Mouse (Mus musculus) embryonic facial prominence, embryonic 12.5 days (tissue): ENCODE measurements around the gene Arhgap27. TPM values are rescaled to one million over a fixed set of nuclear protein-coding genes. Genes with fewer than 3 reads are reported as not detected.
A peak's percentile ranks its signal among the peaks of the same experiment; 100 is the strongest.
"Not testable (repeated sequence)": the region's sequence is repeated elsewhere in the genome, so short reads cannot be mapped to it uniquely, and the experiment has no call there.

Source experiments
- ATAC-seq: fragments of 200-750 bp; cut with Nextera tagmentation; 2 replicates; pipeline ENCODE4 v1.8.0; 2017; ENCODE audit not compliant: insufficient number of reproducible peaks, insufficient read depth, low FRiP score, low TSS enrichment
- H3K27ac ChIP-seq: fragments of 300-500 bp; sonication (generic); 2 replicates; pipeline ENCODE4 v1.5.1; 2016; ENCODE audit warnings: mild to moderate bottlenecking
- H3K27me3 ChIP-seq: fragments of 300-500 bp; sonication (generic); 2 replicates; pipeline ENCODE4 v1.6.1; 2016; ENCODE audit warnings: mild to moderate bottlenecking, moderate library complexity
- H3K36me3 ChIP-seq: fragments of 300-500 bp; sonication (generic); 2 replicates; pipeline ENCODE4 v1.6.1; 2016; ENCODE audit warnings: mild to moderate bottlenecking
- H3K4me1 ChIP-seq: fragments of 300-500 bp; sonication (generic); 2 replicates; pipeline ENCODE4 v1.6.1; 2016
- H3K4me2 ChIP-seq: fragments of 300-500 bp; sonication (generic); replicated peaks from 2 replicates; pipeline ENCODE4 v1.6.1; 2016; ENCODE audit warnings: mild to moderate bottlenecking, moderate library complexity
- H3K4me3 ChIP-seq: fragments of 300-500 bp; sonication (generic); 2 replicates; pipeline ENCODE4 v1.5.1; 2016; ENCODE audit warnings: mild to moderate bottlenecking
- H3K9ac ChIP-seq: fragments of 300-500 bp; sonication (generic); 2 replicates; pipeline ENCODE4 v1.6.1; 2016; ENCODE audit warnings: mild to moderate bottlenecking, moderate library complexity
- H3K9me3 ChIP-seq: fragments of 300-500 bp; sonication (generic); 2 replicates; pipeline ENCODE4 v1.6.1; 2016; ENCODE audit warnings: mild to moderate bottlenecking, moderate library complexity
- WGBS: fragments of 180-500 bp; shearing (Covaris S2); methylation state at CpG from one replicate; pipeline ENCODE4 v1.1.7; 2016; 5-methylcytosine and 5-hydroxymethylcytosine counted together
- polyA plus RNA-seq: library from polyadenylated mRNA; unstranded; fragments of >200 nt; fragmentation: Nextera tagmentation; extraction: Ambion mirVana; gene quantifications from 2 replicates; pipeline ENCODE4 v1.2.1, GENCODE M21; 2016

Gene Arhgap27
- polyA plus RNA-seq, 1 experiment from 2014 or later: 7.2 TPM

- WGBS: under 1% methylated on average over 30 of the region's 30 CpGs
- peaks cover 15% of the 10 kb centered on the region; the same call in 1 of the 2 replicates for H3K4me1 ChIP-seq
- peak overlapping the region; percentile 60 for H3K9ac ChIP-seq
- H3K27ac ChIP-seq: peak overlapping the region; percentile 95
- no peaks in the 10 kb centered on the region for H3K9me3 ChIP-seq
- no peaks in the 10 kb centered on the region for H3K27me3 ChIP-seq
- peak overlapping the region; percentile 71 for H3K4me2 ChIP-seq
- peak; percentile 82 for ATAC-seq
- H3K36me3 ChIP-seq: no peaks in the 10 kb centered on the region
- peak overlapping the region; percentile 38 for H3K4me3 ChIP-seq
Measured at GRCm38 (mm10) chr11:103311960-103312611, 51.4 kb downstream of the Arhgap27 start.

DNA sequence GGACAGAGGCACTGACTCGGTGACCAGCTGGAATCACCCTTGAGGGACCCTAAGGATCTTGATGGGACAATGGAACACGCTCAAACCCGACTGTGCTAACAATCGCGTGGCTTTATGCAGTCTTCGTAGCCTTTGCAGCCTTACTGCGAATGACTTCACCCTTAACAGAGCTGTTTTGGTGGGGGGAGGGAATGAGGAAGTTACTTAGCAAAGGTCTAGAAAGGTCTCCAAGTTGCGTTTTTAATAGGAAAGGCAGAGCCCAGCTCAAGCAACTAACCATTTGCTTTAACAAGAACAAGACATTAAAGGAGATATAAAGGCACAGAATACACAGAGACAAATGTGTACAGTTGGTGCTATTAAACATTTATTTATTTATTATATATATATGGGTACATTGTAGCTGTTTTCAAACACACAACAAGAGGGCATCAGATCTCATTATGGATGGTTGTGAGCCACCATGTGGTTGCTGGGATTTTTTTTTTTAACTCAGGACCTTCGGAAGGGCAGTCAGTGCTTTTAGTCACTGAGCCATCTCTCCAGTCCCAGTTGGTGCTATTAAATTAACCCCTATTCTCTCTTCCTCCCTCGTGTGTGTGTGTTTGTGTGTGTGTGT is 53.4 kb downstream of the Arhgap27 start:
- H3K27me3 ChIP-seq: no peaks in the 10 kb centered on the region
- 78% methylated on average over 10 of the region's 10 CpGs for WGBS
- ATAC-seq: no peak

DNA sequence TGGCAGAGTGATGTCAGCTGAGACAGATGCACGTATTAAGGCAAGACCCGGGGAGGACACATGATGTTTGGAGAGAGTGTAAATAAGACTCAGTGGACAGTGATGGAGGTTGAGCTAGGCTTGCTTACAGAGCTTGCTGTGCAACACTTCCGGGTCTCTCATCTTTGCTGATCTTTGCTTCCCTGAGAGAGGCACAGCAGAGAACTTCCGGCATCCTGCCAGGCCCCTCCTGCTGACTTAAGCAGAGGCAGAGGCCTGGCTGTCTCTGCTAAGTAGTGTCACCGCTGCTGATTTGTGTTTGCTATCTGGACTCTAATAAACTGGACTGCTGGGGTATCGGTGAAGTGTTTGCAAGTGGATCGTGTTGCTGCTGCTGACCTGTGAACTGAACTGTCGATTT is 55.6 kb downstream of the Arhgap27 start:
- ATAC-seq: no peak
- WGBS: 65% methylated on average over 8 of the region's 8 CpGs

More for the DNA sequence above, 53.4 kb downstream of the Arhgap27 start:
- H3K9me3 ChIP-seq: no peaks in the 10 kb centered on the region
- peaks cover 15% of the 10 kb centered on the region; the same call in 1 of the 2 replicates for H3K4me1 ChIP-seq
- no peak overlapping the region for H3K4me2 ChIP-seq
- no peak overlapping the region for H3K9ac ChIP-seq
- H3K27ac ChIP-seq: no peak overlapping the region
- no peaks in the 10 kb centered on the region for H3K36me3 ChIP-seq
- H3K4me3 ChIP-seq: no peak overlapping the region

GRCm38 (mm10) chr11:103304525-103304924 is 59.0 kb downstream of the Arhgap27 start:
- 84% methylated on average over 9 of the region's 9 CpGs for WGBS
- H3K27ac ChIP-seq: no peak overlapping the region
- H3K36me3 ChIP-seq: no peaks in the 10 kb centered on the region
- ATAC-seq: no peak
- no peaks in the 10 kb centered on the region for H3K4me1 ChIP-seq
- no peak overlapping the region for H3K4me2 ChIP-seq
- no peaks in the 10 kb centered on the region for H3K27me3 ChIP-seq
- no peaks in the 10 kb centered on the region for H3K9me3 ChIP-seq
- H3K4me3 ChIP-seq: no peak overlapping the region
- H3K9ac ChIP-seq: no peak overlapping the region

More for the DNA sequence above, 55.6 kb downstream of the Arhgap27 start:
- Histone ChIP-seq H3K27ac (no peak overlapping the region), H3K4me2 (no peak overlapping the region), H3K9ac (no peak overlapping the region), H3K9me3 (no peaks in the 10 kb centered on the region), H3K4me1 (peaks cover 11% of the 10 kb centered on the region; the same call in 1 of the 2 replicates), H3K4me3 (no peak overlapping the region), H3K27me3 (no peaks in the 10 kb centered on the region), H3K36me3 (no peaks in the 10 kb centered on the region)

DNA sequence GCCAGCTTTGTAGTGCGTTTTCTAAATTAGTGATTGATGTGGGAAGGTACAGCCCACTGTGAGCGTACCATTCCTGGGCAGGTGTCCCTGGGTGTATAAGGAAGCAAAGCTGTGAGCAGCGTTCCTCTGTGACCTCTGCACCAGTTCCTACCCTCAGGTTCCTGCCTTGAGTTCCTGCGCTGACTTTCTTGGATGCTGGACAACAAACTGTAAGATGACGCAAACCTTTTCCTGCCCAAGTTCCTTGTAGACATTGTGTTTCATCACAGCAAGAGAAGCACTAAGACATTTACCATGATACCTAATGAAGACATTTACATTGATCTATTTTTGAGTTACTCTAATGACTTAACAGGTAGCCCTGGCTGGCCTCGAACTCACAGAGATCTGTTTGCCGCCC is 68.7 kb downstream of the Arhgap27 start:
- no peaks in the 10 kb centered on the region for H3K36me3 ChIP-seq
- no peak overlapping the region for H3K9ac ChIP-seq
- 89% methylated on average over 7 of the region's 7 CpGs for WGBS
- ATAC-seq: no peak
- H3K4me1 ChIP-seq: peaks cover 16% of the 10 kb centered on the region
- no peaks in the 10 kb centered on the region for H3K27me3 ChIP-seq
- H3K4me2 ChIP-seq: no peak overlapping the region
- no peak overlapping the region for H3K4me3 ChIP-seq
- H3K27ac ChIP-seq: no peak overlapping the region
- no peaks in the 10 kb centered on the region for H3K9me3 ChIP-seq

DNA sequence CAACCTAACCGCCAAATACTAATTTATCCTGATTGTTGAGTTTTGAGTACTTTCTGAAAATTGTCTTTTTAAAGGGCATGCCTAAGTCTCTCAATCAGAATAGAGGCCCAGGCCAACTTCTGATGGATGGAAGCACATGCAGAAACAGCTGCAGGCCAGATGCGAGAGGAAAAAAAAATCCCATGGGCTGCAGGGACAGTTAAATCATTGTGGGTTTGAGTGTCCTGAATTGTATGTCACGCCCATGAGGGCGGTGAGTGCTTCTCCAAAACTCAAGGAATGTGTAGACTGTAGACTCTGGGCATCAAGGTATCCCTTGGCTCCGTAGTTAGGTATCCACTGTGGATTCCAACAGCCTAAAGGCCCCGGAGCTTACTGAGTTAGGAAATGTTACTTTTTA is 69.4 kb downstream of the Arhgap27 start:
- Histone ChIP-seq H3K27ac (no peak overlapping the region), H3K4me2 (no peak overlapping the region), H3K9ac (no peak overlapping the region), H3K36me3 (no peaks in the 10 kb centered on the region), H3K4me3 (no peak overlapping the region), H3K9me3 (no peaks in the 10 kb centered on the region), H3K27me3 (no peaks in the 10 kb centered on the region), H3K4me1 (peaks cover 16% of the 10 kb centered on the region)
- ATAC-seq: no peak
- 64% methylated on average over 6 of the region's 6 CpGs for WGBS

GRCm38 (mm10) chr11:103292890-103293287 is 70.6 kb downstream of the Arhgap27 start:
- 75% methylated on average over 5 of the region's 5 CpGs for WGBS
- H3K27ac ChIP-seq: no peak overlapping the region
- H3K27me3 ChIP-seq: no peaks in the 10 kb centered on the region
- no peak overlapping the region for H3K4me2 ChIP-seq
- no peaks in the 10 kb centered on the region for H3K9me3 ChIP-seq
- H3K4me3 ChIP-seq: no peak overlapping the region
- H3K9ac ChIP-seq: no peak overlapping the region
- ATAC-seq: no peak
- H3K4me1 ChIP-seq: peaks cover 19% of the 10 kb centered on the region
- H3K36me3 ChIP-seq: no peaks in the 10 kb centered on the region

DNA sequence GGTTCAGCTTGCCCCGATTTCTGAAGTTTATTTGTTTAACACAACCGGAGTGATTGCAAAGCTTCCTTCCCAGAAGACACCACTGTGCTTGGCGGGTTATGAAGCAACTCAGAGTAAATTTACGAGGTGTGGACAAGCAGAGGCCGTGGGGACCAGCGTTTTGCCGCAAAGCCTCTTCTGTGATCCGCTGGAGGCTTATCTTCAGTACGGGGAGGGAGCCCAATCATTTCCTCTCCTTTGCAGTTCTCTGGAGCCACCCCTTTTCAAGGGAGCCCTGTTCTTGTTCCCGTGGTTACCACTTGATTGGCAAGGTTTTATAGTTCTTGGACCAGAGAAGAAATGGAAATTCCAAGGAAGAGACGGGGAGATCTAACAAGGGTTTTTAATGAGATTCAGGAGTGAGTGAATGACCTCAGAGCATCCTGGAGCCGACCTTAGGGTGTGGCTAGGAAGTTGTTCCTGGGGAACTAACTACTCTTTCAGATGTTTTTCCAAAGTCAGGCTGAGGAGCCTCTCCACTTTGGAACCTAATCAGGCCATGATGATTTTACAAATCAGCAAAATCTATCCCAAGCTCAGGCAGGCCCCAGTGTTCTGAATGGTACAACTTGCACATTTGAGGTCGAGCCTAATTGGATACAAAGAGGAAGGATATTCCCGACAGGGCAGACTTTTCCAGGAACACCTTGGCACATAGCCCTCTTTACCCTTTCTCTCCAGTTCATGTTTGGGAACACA is 71.2 kb downstream of the Arhgap27 start:
- H3K9ac ChIP-seq: no peak overlapping the region
- H3K4me1 ChIP-seq: peaks cover 19% of the 10 kb centered on the region
- no peak overlapping the region; the same call in 1 of the 2 replicates for H3K4me2 ChIP-seq
- no peaks in the 10 kb centered on the region for H3K36me3 ChIP-seq
- no peak overlapping the region for H3K4me3 ChIP-seq
- no peak overlapping the region for H3K27ac ChIP-seq
- H3K9me3 ChIP-seq: no peaks in the 10 kb centered on the region
- ATAC-seq: peak; percentile 75
- WGBS: 22% methylated on average over 14 of the region's 14 CpGs
- H3K27me3 ChIP-seq: no peaks in the 10 kb centered on the region

- WGBS: 93% methylated on average over 7 of the region's 7 CpGs
- ATAC-seq, H3K4me2 ChIP-seq, H3K36me3 ChIP-seq, H3K27me3 ChIP-seq, H3K9ac ChIP-seq, H3K27ac ChIP-seq, H3K9me3 ChIP-seq, H3K4me3 ChIP-seq: not testable (repeated sequence)
- H3K4me1 ChIP-seq: peaks cover 24% of the 10 kb centered on the region
Measured at GRCm38 (mm10) chr11:103290841-103291240, 72.7 kb downstream of the Arhgap27 start.

DNA sequence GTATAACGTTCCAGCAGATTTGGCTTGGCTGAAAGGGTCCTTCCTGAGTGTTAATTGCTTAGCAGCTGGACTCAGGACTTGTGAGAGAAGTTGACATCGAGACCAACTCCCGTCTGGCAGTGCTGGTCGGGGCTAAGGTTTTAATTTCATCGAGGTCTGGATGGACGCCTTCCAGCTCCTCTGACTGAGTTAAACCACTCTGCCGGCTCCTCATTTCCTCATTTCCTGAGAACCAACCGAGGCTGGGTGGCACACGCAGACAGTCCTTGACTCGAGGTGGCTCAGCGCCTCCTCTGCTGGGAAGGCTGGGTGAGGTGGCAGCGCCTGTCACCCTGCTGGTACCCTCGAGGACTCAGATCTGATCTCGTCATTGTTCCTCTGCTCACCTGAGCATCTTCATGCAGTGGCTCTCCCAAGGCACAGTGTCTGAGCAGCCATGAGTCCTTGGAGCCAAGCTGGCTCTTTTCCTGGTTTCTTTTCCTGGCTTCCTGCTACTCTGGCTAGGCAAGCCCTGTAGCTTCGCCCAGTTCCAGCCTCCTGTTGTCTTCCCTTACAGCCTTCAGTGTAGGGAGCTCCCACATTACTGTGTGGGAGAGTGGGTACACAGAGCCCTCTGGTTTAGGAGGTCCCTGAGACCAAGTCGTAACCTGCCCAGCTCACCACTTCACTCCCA is 75.1 kb downstream of the Arhgap27 start:
- H3K4me3 ChIP-seq: no peak overlapping the region
- H3K27ac ChIP-seq: no peak overlapping the region
- H3K27me3 ChIP-seq: no peaks in the 10 kb centered on the region
- WGBS: 58% methylated on average over 16 of the region's 16 CpGs
- H3K9ac ChIP-seq: no peak overlapping the region
- no peaks in the 10 kb centered on the region for H3K9me3 ChIP-seq
- H3K4me2 ChIP-seq: no peak overlapping the region
- ATAC-seq: no peak
- no peaks in the 10 kb centered on the region for H3K36me3 ChIP-seq
- H3K4me1 ChIP-seq: peaks cover 23% of the 10 kb centered on the region

DNA sequence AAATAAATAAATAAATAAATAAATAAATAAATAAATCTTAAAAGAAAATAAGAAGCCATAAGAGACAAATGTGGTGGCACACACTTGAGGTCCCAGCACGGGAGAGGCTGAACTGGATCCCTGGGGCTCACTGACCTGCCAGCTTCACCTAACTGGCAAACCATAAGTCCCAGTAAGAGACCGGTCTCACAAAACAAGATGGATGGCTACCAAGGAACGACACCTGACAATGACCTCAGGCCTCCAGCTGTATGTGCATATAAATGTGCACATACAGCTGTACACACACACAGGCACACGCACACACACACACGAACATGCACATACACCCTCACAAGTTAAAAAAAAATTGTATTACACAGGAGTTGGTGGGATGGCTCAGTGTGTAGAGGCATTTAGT is 76.6 kb downstream of the Arhgap27 start:
- Histone ChIP-seq H3K9ac (no peak overlapping the region), H3K36me3 (no peaks in the 10 kb centered on the region), H3K4me3 (no peak overlapping the region), H3K4me1 (peaks cover 15% of the 10 kb centered on the region), H3K9me3 (no peaks in the 10 kb centered on the region), H3K27me3 (no peaks in the 10 kb centered on the region), H3K4me2 (no peak overlapping the region), H3K27ac (no peak overlapping the region)
- no peak for ATAC-seq
- 91% methylated on average over 5 of the region's 5 CpGs for WGBS
